Mouse (Mus musculus): ENCODE data around the gene Ugt2b36. TPM values are rescaled to one million over a fixed set of nuclear protein-coding genes. Genes with fewer than 3 reads are reported as not detected.
"Not testable (repeated sequence)": the region's sequence is repeated elsewhere in the genome, so short reads cannot be mapped to it uniquely, and the experiment has no call there.

The Ugt2b36 gene
- not detected in 2 replicates for polyA plus RNA-seq (2014; fragmentation: Nextera tagmentation; extraction: Ambion mirVana)

- ATAC-seq (ENCODE audit: low FRiP score, low TSS enrichment) (no peak), DNase-seq (no peak)
- H3K36me3 ChIP-seq (ENCODE audit: control insufficient read depth, insufficient read depth, low read length) = no peaks in the 10 kb centered on the region
- no peak within 1 kb of the TSS for H3K9ac ChIP-seq (replicated peaks; ENCODE audit: low read length)
- no peaks in the 10 kb centered on the region for H3K9me3 ChIP-seq (ENCODE audit: control insufficient read depth, low read length)
- H3K4me3 ChIP-seq (replicated peaks; ENCODE audit: low read depth, low read length) = no peak within 1 kb of the TSS
- 95% methylated on average over 1 of the region's 1 CpGs for WGBS
- H3K4me1 ChIP-seq (ENCODE audit: control insufficient read depth, insufficient read depth, low read length) = no peaks in the 10 kb centered on the region
- no peak within 1 kb of the TSS for H3K4me2 ChIP-seq (ENCODE audit: low read length)
- H3K27ac ChIP-seq (replicated peaks; ENCODE audit: low read depth, low read length) = no peak within 1 kb of the TSS
- no peaks in the 10 kb centered on the region for H3K27me3 ChIP-seq (ENCODE audit: control insufficient read depth, insufficient read depth, low read length)
Measured at GRCm38 (mm10) chr5:87092346-87093027, at the start of gene Ugt2b36. Gene Ugt2b36, minus strand, starts transcription at chr5:87092555.

- not testable (repeated sequence) for H3K36me3 ChIP-seq (ENCODE audit: control insufficient read depth, insufficient read depth, low read length); H3K27me3 ChIP-seq (ENCODE audit: control insufficient read depth, insufficient read depth, low read length); H3K4me3 ChIP-seq (replicated peaks; ENCODE audit: low read depth, low read length); H3K9me3 ChIP-seq (ENCODE audit: control insufficient read depth, low read length); H3K9ac ChIP-seq (replicated peaks; ENCODE audit: low read length); H3K27ac ChIP-seq (replicated peaks; ENCODE audit: low read depth, low read length); DNase-seq; ATAC-seq (ENCODE audit: low FRiP score, low TSS enrichment); H3K4me1 ChIP-seq (ENCODE audit: control insufficient read depth, insufficient read depth, low read length); H3K4me2 ChIP-seq (ENCODE audit: low read length)
- 92% methylated on average over 1 of the region's 2 CpGs for WGBS
Measured at GRCm38 (mm10) chr5:87140196-87140595, 47.8 kb upstream of the Ugt2b36 start, which contains the start of gene Ugt2b5. Gene Ugt2b5, minus strand, starts transcription at chr5:87140318.

GRCm38 (mm10) chr5:87103697-87104096, 11.3 kb upstream of the Ugt2b36 start:
- not testable (repeated sequence) for H3K27ac ChIP-seq (replicated peaks; ENCODE audit: low read depth, low read length); H3K9ac ChIP-seq (replicated peaks; ENCODE audit: low read length); H3K27me3 ChIP-seq (ENCODE audit: control insufficient read depth, insufficient read depth, low read length); H3K9me3 ChIP-seq (ENCODE audit: control insufficient read depth, low read length); H3K4me1 ChIP-seq (ENCODE audit: control insufficient read depth, insufficient read depth, low read length); H3K36me3 ChIP-seq (ENCODE audit: control insufficient read depth, insufficient read depth, low read length); H3K4me2 ChIP-seq (ENCODE audit: low read length); H3K4me3 ChIP-seq (replicated peaks; ENCODE audit: low read depth, low read length); ATAC-seq (ENCODE audit: low FRiP score, low TSS enrichment); DNase-seq
- 89% methylated on average over 1 of the region's 1 CpGs for WGBS

- Histone ChIP-seq H3K4me2 (ENCODE audit: low read length) (no peak overlapping the region), H3K9ac (replicated peaks; ENCODE audit: low read length) (no peak overlapping the region), H3K27me3 (ENCODE audit: control insufficient read depth, insufficient read depth, low read length) (no peaks in the 10 kb centered on the region), H3K27ac (replicated peaks; ENCODE audit: low read depth, low read length) (no peak overlapping the region), H3K9me3 (ENCODE audit: control insufficient read depth, low read length) (no peaks in the 10 kb centered on the region), H3K4me1 (ENCODE audit: control insufficient read depth, insufficient read depth, low read length) (no peaks in the 10 kb centered on the region), H3K4me3 (replicated peaks; ENCODE audit: low read depth, low read length) (no peak overlapping the region), H3K36me3 (ENCODE audit: control insufficient read depth, insufficient read depth, low read length) (no peaks in the 10 kb centered on the region)
- DNase-seq (no peak), ATAC-seq (ENCODE audit: low FRiP score, low TSS enrichment) (no peak)
Measured at GRCm38 (mm10) chr5:87091111-87091510, 1.2 kb downstream of the Ugt2b36 start.

GRCm38 (mm10) chr5:87089264-87089663, 3.1 kb downstream of the Ugt2b36 start:
- DNase-seq = no peak
- ATAC-seq (ENCODE audit: low FRiP score, low TSS enrichment) = no peak
- Histone ChIP-seq H3K9me3 (ENCODE audit: control insufficient read depth, low read length) (no peaks in the 10 kb centered on the region), H3K27ac (replicated peaks; ENCODE audit: low read depth, low read length) (no peak overlapping the region), H3K9ac (replicated peaks; ENCODE audit: low read length) (no peak overlapping the region), H3K4me2 (ENCODE audit: low read length) (no peak overlapping the region), H3K27me3 (ENCODE audit: control insufficient read depth, insufficient read depth, low read length) (no peaks in the 10 kb centered on the region), H3K4me3 (replicated peaks; ENCODE audit: low read depth, low read length) (no peak overlapping the region), H3K36me3 (ENCODE audit: control insufficient read depth, insufficient read depth, low read length) (no peaks in the 10 kb centered on the region), H3K4me1 (ENCODE audit: control insufficient read depth, insufficient read depth, low read length) (no peaks in the 10 kb centered on the region)

GRCm38 (mm10) chr5:87086269-87086668, 6.1 kb downstream of the Ugt2b36 start:
- no peak overlapping the region for H3K27ac ChIP-seq (replicated peaks; ENCODE audit: low read depth, low read length)
- H3K9me3 ChIP-seq (ENCODE audit: control insufficient read depth, low read length) = no peaks in the 10 kb centered on the region
- ATAC-seq (ENCODE audit: low FRiP score, low TSS enrichment) (no peak), DNase-seq (no peak)
- H3K27me3 ChIP-seq (ENCODE audit: control insufficient read depth, insufficient read depth, low read length) = no peaks in the 10 kb centered on the region
- no peak overlapping the region for H3K9ac ChIP-seq (replicated peaks; ENCODE audit: low read length)
- H3K4me3 ChIP-seq (replicated peaks; ENCODE audit: low read depth, low read length) = no peak overlapping the region
- H3K4me1 ChIP-seq (ENCODE audit: control insufficient read depth, insufficient read depth, low read length) = no peaks in the 10 kb centered on the region
- no peak overlapping the region for H3K4me2 ChIP-seq (ENCODE audit: low read length)
- WGBS = 79% methylated on average over 3 of the region's 3 CpGs
- H3K36me3 ChIP-seq (ENCODE audit: control insufficient read depth, insufficient read depth, low read length) = no peaks in the 10 kb centered on the region

GRCm38 (mm10) chr5:87030624-87031023, 61.7 kb downstream of the Ugt2b36 start:
- Histone ChIP-seq H3K9ac (replicated peaks; ENCODE audit: low read length) (no peak overlapping the region), H3K4me2 (ENCODE audit: low read length) (no peak overlapping the region), H3K27me3 (ENCODE audit: control insufficient read depth, insufficient read depth, low read length) (no peaks in the 10 kb centered on the region), H3K36me3 (ENCODE audit: control insufficient read depth, insufficient read depth, low read length) (no peaks in the 10 kb centered on the region), H3K4me1 (ENCODE audit: control insufficient read depth, insufficient read depth, low read length) (no peaks in the 10 kb centered on the region), H3K27ac (replicated peaks; ENCODE audit: low read depth, low read length) (no peak overlapping the region), H3K9me3 (ENCODE audit: control insufficient read depth, low read length) (no peaks in the 10 kb centered on the region), H3K4me3 (replicated peaks; ENCODE audit: low read depth, low read length) (no peak overlapping the region)
- WGBS = 94% methylated on average over 1 of the region's 1 CpGs
- ATAC-seq (ENCODE audit: low FRiP score, low TSS enrichment) (no peak), DNase-seq (no peak)

GRCm38 (mm10) chr5:87027359-87027758, 65.0 kb downstream of the Ugt2b36 start:
- no peak overlapping the region for H3K4me2 ChIP-seq (ENCODE audit: low read length)
- no peaks in the 10 kb centered on the region for H3K27me3 ChIP-seq (ENCODE audit: control insufficient read depth, insufficient read depth, low read length)
- no peaks in the 10 kb centered on the region for H3K9me3 ChIP-seq (ENCODE audit: control insufficient read depth, low read length)
- no peaks in the 10 kb centered on the region for H3K36me3 ChIP-seq (ENCODE audit: control insufficient read depth, insufficient read depth, low read length)
- H3K4me3 ChIP-seq (replicated peaks; ENCODE audit: low read depth, low read length) = no peak overlapping the region
- H3K9ac ChIP-seq (replicated peaks; ENCODE audit: low read length) = no peak overlapping the region
- no peak for ATAC-seq (ENCODE audit: low FRiP score, low TSS enrichment)
- WGBS = 84% methylated on average over 3 of the region's 3 CpGs
- H3K27ac ChIP-seq (replicated peaks; ENCODE audit: low read depth, low read length) = no peak overlapping the region
- H3K4me1 ChIP-seq (ENCODE audit: control insufficient read depth, insufficient read depth, low read length) = no peaks in the 10 kb centered on the region
- DNase-seq = no peak
